Mouse (Mus musculus): Measurements from ENCODE around the gene Btbd11. TPM values are rescaled to one million over a fixed set of nuclear protein-coding genes. Genes with fewer than 3 reads are reported as not detected.

Gene Btbd11
- polyA plus RNA-seq, 1 experiment, result 3.8 TPM

DNA sequence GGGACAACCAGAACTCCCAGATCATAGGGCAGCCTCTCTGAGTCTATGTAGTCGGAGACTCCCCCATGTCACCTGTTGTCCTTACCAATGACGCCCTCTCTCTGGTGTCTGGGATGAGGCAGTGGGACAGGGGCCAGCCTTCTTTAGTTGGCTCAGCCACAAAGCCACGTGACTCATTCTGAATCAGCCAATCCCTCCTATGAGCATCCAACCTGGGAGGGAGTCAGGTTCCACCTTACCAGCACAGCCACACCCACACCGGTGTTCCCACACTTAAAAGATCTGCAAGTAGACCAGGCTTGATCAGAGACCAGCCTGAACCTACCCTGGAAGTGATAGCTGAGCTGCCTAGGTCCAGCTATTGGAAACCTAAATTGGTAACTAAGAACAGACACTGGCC lies 141.1 kb downstream of the Btbd11 start:
- 59% methylated on average over 4 of the region's 4 CpGs for WGBS
- no peak for TF ChIP-seq CTCF (IDR thresholded peaks at IDR 0.05; ENCODE audit: insufficient read depth, low read length)
- TF ChIP-seq POLR2A (IDR thresholded peaks at IDR 0.05; ENCODE audit: borderline replicate concordance, extremely low read depth, low read depth, low read length), result no peak
- no peak for DNase-seq

DNA sequence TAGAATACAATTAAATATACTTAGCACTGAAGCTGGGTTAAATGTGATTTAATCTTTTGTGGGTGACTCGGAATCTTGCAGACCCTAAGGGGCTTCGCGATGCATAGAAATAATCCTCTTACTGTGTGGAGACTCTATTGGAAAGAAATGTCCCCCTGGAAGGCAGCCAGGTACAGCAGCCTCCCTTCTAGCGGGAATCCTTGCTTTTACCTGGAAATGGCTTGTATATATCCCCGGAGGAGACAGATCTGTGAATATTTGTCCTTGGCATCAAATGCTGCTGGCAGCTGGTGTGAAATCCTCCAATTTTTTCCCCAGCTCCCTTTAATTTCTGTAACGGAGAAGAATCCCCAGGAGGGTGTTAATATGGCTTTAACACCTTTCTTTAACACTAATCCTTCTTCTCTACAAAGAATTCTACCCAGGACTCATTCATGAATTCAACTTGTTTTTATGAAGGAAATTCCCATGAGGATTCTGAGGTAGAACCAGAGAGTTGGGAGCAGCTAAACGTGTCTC lies 146.6 kb downstream of the Btbd11 start:
- TF ChIP-seq POLR2A (IDR thresholded peaks at IDR 0.05; ENCODE audit: borderline replicate concordance, extremely low read depth, low read depth, low read length), result no peak
- no peak for TF ChIP-seq CTCF (IDR thresholded peaks at IDR 0.05; ENCODE audit: insufficient read depth, low read length)
- H3K4me1 ChIP-seq (ENCODE audit: control insufficient read depth, insufficient read depth, low read length), result no peaks in the 10 kb centered on the region
- 63% methylated on average over 7 of the region's 7 CpGs for WGBS
- DNase-seq, result no peak
- no peak overlapping the region for H3K4me3 ChIP-seq (replicated peaks; ENCODE audit: extremely low read depth, low read depth, low read length)

More for the DNA sequence above, 141.1 kb downstream of the Btbd11 start:
- H3K4me1 ChIP-seq (ENCODE audit: control insufficient read depth, insufficient read depth, low read length), result no peaks in the 10 kb centered on the region
- no peak overlapping the region for H3K4me3 ChIP-seq (replicated peaks; ENCODE audit: extremely low read depth, low read depth, low read length)

DNA sequence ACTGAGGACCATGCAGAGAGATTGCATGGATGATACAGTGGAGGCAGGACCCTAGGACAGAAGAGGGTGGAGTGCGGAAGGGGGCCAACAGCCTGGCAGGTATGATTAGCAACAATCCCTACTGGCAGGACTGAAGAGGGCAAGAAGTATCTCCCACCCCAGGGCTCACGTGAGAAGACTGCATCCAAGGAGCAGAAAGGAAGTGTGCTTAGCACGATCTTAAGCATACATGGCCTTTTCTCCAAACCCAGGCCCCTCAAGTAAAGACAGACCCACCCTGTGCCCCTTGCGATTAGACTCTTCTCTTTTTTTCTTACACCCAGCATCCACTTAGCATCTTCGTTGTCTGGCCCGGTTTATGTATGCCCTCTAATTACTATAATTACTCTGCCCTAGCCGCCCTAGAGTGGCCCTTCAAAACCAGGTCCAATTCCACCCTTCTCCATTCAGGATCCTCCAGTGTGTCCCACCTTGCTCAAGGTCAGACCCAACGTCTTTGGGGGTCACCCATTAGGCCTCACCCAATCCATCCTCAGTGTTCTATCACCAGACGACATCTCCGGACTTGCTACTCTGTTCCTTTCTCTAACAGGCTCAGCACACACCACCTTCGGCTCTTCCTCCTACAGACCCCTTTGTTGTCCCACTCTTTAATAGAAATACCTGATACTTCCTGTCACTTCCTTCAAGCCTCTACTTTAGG lies 151.6 kb downstream of the Btbd11 start:
- DNase-seq, result no peak
- Histone ChIP-seq H3K4me1 (ENCODE audit: control insufficient read depth, insufficient read depth, low read length) (no peaks in the 10 kb centered on the region), H3K4me3 (replicated peaks; ENCODE audit: extremely low read depth, low read depth, low read length) (no peak overlapping the region)
- no peak for TF ChIP-seq CTCF (IDR thresholded peaks at IDR 0.05; ENCODE audit: insufficient read depth, low read length)
- TF ChIP-seq POLR2A (IDR thresholded peaks at IDR 0.05; ENCODE audit: borderline replicate concordance, extremely low read depth, low read depth, low read length), result no peak
- WGBS, result 87% methylated on average over 11 of the region's 11 CpGs

DNA sequence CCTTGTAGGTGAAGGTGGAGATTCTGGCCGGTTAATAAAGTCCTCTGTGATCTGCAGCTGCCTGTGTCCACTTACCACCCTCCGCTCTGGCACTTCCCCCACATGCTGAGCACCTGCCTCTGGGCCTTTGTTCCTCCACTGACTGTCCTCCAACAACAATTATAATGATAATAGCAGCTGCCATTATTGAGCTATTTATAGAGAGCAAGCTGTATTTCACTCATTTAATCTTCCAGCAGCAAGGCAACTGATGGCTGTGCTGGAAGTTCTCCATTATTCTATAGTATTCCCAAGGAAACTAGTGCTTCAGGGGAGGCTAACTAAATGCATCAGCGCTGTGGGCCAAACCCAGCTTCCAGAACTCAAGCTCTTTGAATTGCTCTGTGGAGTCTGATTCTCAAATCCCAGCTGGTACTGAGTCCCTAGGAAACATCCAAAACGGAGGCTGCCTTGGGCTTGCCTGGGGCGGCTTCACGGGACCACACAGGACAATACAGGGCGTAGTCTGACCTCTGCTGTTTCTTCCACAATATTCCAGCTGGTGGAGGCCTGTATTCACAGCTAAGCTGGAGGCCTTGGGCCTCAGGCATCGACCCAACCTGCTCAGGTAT lies 153.0 kb downstream of the Btbd11 start:
- no peaks in the 10 kb centered on the region for H3K4me1 ChIP-seq (ENCODE audit: control insufficient read depth, insufficient read depth, low read length)
- no peak overlapping the region for H3K4me3 ChIP-seq (replicated peaks; ENCODE audit: extremely low read depth, low read depth, low read length)
- TF ChIP-seq CTCF (IDR thresholded peaks at IDR 0.05; ENCODE audit: insufficient read depth, low read length), result no peak
- TF ChIP-seq POLR2A (IDR thresholded peaks at IDR 0.05; ENCODE audit: borderline replicate concordance, extremely low read depth, low read depth, low read length), result no peak
- DNase-seq, result no peak
- WGBS, result 52% methylated on average over 8 of the region's 8 CpGs

DNA sequence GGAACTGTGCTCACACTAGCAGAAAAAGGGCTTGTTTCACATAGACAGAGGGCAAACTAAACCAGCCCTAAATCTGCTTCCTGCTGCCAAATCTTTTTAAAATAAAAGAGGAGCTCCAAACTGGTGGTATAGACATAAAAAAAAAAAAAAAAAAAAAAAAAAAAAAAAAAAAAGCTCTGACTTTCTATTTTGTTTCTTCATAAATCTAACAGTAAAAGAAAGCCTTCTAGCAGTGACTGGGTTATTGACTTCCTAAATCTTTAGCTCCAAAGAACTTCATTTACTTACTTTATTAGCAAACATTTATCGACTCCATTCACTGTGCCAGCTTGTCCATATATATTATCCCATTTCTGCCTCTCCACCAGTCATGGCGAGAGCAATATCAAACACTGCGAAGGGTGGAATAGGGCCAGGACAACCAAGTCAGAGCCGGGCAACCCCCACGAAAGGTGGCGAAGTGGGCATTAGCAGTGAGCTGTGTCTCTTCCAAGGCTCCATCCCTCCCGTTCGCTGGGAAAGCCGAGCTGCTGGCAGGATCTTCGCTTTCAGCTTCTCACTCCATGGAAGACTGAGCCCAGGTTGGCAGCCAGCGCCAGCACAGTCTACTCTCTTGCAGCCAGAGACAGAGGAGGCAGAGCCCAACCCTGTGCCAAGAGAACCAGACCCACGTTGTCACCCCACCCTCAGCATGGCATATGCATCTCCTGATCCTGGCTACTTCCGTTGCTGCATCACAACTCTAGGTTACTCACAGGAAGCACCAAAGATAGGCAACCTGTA lies 153.9 kb downstream of the Btbd11 start:
- no peak for DNase-seq
- TF ChIP-seq POLR2A (IDR thresholded peaks at IDR 0.05; ENCODE audit: borderline replicate concordance, extremely low read depth, low read depth, low read length) (no peak), CTCF (IDR thresholded peaks at IDR 0.05; ENCODE audit: insufficient read depth, low read length) (no peak)
- H3K4me3 ChIP-seq (replicated peaks; ENCODE audit: extremely low read depth, low read depth, low read length), result no peak overlapping the region
- 90% methylated on average over 13 of the region's 13 CpGs for WGBS
- no peaks in the 10 kb centered on the region for H3K4me1 ChIP-seq (ENCODE audit: control insufficient read depth, insufficient read depth, low read length)

DNA sequence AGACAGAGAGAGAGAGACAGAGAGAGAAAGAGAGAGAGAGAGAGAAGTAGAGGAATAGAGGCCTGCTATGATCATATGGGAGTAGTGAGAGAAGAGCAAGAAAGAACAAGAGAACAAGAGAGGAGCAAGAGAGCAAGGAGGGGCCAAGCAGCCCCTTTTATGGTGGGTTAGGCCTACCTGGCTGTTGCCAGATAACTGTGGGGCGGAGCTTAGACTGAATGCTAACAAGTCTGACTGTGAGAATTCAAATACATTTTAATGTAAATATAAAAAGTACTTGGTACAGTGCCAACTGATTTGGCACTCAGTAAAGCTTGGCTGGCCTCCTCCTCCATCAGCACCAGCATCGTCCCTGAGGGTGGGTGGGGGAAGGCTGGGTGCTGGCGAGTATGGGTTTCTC lies 154.9 kb downstream of the Btbd11 start:
- DNase-seq, result no peak
- no peak overlapping the region for H3K4me3 ChIP-seq (replicated peaks; ENCODE audit: extremely low read depth, low read depth, low read length)
- H3K4me1 ChIP-seq (ENCODE audit: control insufficient read depth, insufficient read depth, low read length), result no peaks in the 10 kb centered on the region
- 70% methylated on average over 3 of the region's 3 CpGs for WGBS
- TF ChIP-seq POLR2A (IDR thresholded peaks at IDR 0.05; ENCODE audit: borderline replicate concordance, extremely low read depth, low read depth, low read length) (no peak), CTCF (IDR thresholded peaks at IDR 0.05; ENCODE audit: insufficient read depth, low read length) (no peak)

DNA sequence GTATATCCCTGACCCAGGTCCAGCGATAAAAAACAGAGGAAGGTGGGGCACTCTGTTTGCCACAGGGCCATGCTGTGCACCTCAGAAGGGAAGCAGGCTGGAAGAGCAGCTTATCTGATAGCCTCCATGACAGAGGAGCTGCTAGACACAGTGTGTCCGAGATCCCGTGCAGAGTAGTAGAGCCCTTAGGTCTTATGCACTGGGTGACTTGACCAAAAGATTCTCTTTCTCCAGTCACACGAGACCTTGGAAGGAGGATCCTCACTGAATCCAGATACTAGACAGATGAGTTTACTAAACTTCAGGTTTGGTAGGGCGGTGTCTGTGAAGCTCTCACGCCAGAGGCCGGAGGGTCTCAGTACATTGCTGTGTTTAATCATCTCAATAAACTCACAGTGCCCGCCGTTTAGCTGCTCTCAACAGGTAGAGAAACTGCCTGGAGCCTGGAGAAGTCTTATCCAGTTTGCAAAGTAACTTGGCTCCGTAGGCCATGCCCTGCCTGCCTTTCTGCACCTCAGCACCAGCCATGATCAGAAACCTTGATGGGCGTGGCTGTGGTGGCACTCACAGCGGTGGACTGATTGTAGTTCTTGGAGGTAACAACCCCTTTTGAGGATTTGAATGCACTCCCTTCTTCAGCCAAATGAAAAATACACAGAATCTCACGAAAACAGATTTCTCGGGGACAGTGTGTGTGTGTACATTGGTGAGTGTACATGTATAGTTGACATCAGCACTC lies 155.4 kb downstream of the Btbd11 start:
- WGBS, result 86% methylated on average over 14 of the region's 14 CpGs
- TF ChIP-seq POLR2A (IDR thresholded peaks at IDR 0.05; ENCODE audit: borderline replicate concordance, extremely low read depth, low read depth, low read length), result no peak
- Histone ChIP-seq H3K4me3 (replicated peaks; ENCODE audit: extremely low read depth, low read depth, low read length) (no peak overlapping the region), H3K4me1 (ENCODE audit: control insufficient read depth, insufficient read depth, low read length) (no peaks in the 10 kb centered on the region)
- DNase-seq, result no peak

DNA sequence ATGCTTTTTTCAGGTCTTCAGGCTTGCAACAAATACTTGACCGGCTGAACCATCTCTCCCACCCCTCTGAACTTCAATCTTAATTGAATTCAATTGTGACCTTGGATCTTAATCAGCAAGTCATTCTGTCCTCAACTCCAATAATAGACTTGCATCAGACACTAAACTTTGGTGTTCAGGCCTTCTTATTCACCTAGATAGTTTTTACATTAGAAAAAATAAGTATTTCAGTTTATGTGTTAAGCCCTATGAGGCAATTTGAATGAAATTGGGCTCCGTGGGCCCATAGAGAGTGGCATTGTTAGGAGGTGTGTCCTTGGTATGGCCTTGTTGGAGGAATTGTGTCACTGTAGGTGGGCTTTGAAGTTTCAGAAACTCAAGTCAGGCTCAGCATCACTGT lies 156.7 kb downstream of the Btbd11 start:
- TF ChIP-seq POLR2A (IDR thresholded peaks at IDR 0.05; ENCODE audit: borderline replicate concordance, extremely low read depth, low read depth, low read length), result no peak
- no peak for TF ChIP-seq CTCF (IDR thresholded peaks at IDR 0.05; ENCODE audit: insufficient read depth, low read length)
- H3K4me1 ChIP-seq (ENCODE audit: control insufficient read depth, insufficient read depth, low read length), result no peaks in the 10 kb centered on the region
- H3K4me3 ChIP-seq (replicated peaks; ENCODE audit: extremely low read depth, low read depth, low read length), result no peak overlapping the region
- DNase-seq, result no peak
- 89% methylated on average over 2 of the region's 2 CpGs for WGBS

DNA sequence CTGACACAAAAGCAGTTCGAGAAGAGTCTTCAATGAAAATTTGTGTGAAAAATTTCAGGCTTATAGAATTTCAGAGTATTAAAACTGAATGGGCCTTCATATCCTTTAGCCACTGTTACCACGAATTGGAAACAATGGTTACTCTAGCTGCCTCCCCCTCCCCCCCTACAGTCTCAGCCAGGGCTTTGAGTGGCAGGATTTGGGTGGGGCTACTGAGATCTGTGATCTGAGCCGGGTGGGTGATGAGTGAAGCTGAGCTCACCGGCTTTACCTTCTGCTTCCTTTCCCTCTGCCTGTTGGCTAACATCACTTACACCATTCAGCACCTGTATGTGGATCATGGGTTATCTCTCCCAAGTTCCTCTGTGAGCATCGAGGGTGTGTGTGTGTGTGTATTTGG lies 158.4 kb downstream of the Btbd11 start:
- no peak overlapping the region for H3K4me3 ChIP-seq (replicated peaks; ENCODE audit: extremely low read depth, low read depth, low read length)
- no peak for DNase-seq
- no peak for TF ChIP-seq POLR2A (IDR thresholded peaks at IDR 0.05; ENCODE audit: borderline replicate concordance, extremely low read depth, low read depth, low read length)
- TF ChIP-seq CTCF (IDR thresholded peaks at IDR 0.05; ENCODE audit: insufficient read depth, low read length), result no peak
- no peaks in the 10 kb centered on the region for H3K4me1 ChIP-seq (ENCODE audit: control insufficient read depth, insufficient read depth, low read length)
- WGBS, result 36% methylated on average over 5 of the region's 5 CpGs
